Mouse (Mus musculus): ENCODE measurements around the gene Tmem37.

Tmem37 gene

DNA sequence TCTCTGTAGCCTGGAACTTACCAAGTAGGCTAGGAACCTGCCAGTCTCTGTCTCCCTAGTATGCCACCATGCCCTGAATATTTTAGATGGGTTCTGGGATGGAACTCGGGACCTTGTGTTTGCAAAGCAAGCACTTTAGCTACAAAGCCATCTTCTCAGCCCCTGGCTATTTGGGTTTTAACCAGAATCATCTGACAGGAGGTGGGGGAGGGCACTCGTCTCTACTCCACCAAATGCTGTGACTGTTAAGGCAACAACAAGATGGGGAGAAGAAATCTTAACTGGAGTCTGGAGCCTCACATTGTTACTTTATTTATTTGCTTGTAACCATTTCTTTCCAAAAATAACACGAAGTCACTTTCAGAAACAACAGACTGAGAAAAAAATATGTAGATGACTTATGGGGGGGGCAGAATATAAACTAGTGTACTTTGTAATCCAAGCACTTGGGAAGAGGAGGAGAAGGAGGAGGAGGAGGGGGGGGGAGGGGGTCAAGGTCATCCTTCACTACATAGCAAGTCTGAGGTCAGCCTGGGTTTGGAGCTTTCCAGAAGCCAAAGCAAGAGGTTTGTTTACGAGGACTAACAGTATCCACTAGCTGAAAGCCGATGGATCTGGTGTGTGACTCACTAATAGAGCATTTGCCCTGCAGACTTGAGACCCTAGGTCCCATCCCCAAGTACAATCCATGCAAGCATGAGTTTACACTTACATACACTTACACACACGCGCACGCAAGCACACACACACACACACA is 16.0 kb downstream of the Tmem37 start:
- peak; percentile 63 for DNase-seq (ENCODE audit: low spot score)

GRCm38 (mm10) chr1:120057044-120057443 is 16.8 kb downstream of the Tmem37 start:
- DNase-seq (ENCODE audit: low spot score) = no peak

DNA sequence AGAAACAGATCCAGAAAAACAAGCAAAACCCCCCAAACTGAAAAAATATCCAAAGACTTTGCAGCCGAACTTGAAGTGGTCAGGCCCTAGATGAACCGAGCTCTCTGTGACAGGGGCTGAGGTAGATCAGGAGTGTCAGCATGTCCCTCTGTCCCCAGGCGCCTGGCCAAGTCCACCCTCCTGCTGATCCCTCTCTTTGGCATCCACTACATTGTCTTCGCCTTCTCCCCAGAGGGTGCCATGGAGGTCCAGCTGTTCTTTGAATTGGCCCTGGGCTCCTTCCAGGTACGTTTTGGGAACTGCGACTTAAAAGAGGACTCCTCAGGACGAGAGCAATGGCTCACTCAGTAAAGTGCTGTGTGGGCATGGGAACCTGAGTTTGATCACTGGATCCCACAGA is 17.6 kb downstream of the Tmem37 start:
- DNase-seq (ENCODE audit: low spot score) = no peak

DNA sequence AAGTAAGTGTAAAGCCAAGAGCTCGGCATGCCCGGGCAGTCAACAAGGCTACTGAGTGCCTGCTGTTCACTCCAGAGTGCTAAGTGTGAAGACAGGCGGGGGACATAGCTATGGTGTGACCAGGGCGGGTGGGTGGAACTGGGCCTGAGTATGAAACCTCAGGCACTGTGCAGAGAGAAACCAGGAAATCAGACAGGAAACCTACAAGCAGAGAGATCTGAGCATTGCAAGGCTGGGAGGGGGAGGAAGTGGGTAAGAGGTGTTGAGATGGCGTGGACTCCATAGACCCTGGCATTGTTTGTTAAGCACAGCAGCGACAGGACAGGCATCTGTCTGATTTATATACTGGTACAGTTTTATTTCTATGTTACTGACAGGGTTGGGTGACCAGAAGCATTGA is 18.4 kb downstream of the Tmem37 start:
- no peak for DNase-seq (ENCODE audit: low spot score)

DNA sequence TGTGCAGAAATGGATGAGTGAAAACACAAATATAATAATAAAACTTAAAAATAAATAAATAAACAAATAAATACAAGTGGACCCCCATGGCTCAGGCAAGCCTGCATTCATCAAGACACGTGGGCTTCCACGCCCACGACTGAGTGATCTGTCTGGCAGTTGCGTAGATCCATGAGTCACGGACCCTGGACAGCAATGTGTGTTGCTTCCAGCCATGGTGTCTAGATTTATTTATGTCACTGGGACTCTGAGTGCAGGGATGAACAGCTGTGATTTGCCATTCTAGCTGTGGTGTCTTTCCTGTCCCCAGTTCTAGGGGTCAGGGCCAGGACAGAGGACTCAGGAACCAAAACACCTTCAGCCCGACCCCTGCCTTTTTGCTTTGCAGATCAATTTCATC is 18.9 kb downstream of the Tmem37 start:
- DNase-seq (ENCODE audit: low spot score) = no peak

GRCm38 (mm10) chr1:120051070-120051469 is 22.8 kb downstream of the Tmem37 start:
- DNase-seq (ENCODE audit: low spot score) = no peak

DNA sequence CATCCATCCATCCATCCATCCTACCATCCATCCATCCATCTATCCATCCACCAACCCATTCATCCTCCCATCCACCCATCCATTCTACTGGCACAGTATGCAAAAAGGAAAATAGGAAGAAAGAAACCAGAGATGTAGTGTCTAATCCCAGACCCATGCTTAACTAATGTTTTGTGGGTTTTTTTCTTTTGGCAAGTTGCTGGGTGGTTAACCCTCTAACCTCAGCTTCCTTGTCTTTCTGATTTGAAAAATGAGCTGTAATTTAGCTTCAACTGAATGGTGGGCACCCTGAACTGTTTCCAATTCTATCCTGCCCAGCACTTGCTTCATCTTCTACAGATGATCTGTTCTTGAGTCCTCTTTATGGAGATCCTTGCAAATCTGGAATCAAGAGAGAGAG is 26.5 kb downstream of the Tmem37 start:
- no peak for DNase-seq (ENCODE audit: low spot score)

- no peak for DNase-seq (ENCODE audit: low spot score)
Measured at GRCm38 (mm10) chr1:120044584-120044983, 29.3 kb downstream of the Tmem37 start.

- DNase-seq (ENCODE audit: low spot score) = no peak
Measured at GRCm38 (mm10) chr1:120042421-120042820, 31.5 kb downstream of the Tmem37 start.

- DNase-seq (ENCODE audit: low spot score) = no peak
Measured at GRCm38 (mm10) chr1:120038594-120038993, 35.3 kb downstream of the Tmem37 start.

- DNase-seq (ENCODE audit: low spot score) = peak; percentile 75
Measured at GRCm38 (mm10) chr1:120037021-120037683, 36.7 kb downstream of the Tmem37 start.

GRCm38 (mm10) chr1:120035456-120036034 is 38.3 kb downstream of the Tmem37 start:
- no peak for DNase-seq (ENCODE audit: low spot score)

- no peak for DNase-seq (ENCODE audit: low spot score)
Measured at GRCm38 (mm10) chr1:120034793-120035192, 39.1 kb downstream of the Tmem37 start.

GRCm38 (mm10) chr1:120033469-120033854 is 40.4 kb downstream of the Tmem37 start:
- no peak for DNase-seq (ENCODE audit: low spot score)

DNA sequence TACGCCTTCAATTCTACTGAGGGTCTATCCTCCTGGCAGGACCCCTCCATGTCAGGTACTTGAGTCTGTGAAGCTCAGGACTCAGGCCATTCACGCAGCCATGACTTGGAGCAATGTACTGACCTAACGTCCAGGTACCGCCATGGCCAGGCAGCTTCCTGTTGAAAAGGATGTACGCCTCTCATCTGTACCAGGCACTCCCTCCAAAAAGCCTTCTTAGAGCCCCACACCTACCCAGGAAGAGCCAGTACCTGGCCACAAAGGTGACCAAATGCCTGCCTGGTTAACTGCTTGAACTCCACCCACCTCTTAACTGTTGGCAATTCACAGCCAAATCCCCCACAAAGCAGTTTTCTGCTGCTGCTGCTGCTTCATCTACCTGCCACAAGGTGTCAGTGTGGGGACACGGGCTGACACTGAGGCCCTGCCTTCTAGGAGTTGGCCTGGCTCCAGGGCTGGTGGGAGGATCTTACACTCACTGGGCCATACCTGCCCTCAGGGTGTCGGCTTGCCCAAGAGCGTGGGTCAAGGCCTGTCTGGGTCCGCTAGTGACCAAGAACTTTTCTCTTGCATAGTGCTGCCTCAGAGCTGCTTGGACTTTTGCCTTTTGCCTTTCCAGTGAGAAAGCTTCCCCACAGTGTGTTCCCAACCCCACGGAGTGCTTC is 40.9 kb downstream of the Tmem37 start:
- DNase-seq (ENCODE audit: low spot score) = peak; percentile 83

- DNase-seq (ENCODE audit: low spot score) = no peak
Measured at GRCm38 (mm10) chr1:120030474-120030873, 43.4 kb downstream of the Tmem37 start.

DNA sequence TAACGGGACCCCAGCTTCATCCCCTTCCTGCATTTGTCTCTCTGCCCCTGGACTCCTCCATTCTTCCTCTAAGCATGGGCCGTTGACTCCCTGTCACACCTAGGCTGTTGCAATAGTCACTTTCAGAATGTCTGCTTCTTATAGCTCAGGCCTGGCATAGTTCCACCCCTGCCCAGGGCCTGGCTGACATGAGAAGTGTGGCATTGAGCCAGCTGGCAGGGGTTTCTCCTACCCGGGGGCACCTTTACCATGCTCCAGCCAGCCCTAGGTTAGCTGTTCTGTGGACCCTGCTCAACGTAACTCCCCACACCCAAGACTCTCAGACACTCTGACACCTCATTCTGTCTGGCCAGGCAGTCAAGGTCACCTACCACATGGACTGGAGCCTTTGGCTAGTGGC is 46.2 kb downstream of the Tmem37 start:
- DNase-seq (ENCODE audit: low spot score) = no peak

- no peak for DNase-seq (ENCODE audit: low spot score)
Measured at GRCm38 (mm10) chr1:120025050-120025439, 48.8 kb downstream of the Tmem37 start.

- DNase-seq (ENCODE audit: low spot score) = peak; percentile 85
Measured at GRCm38 (mm10) chr1:120024331-120025049, 49.4 kb downstream of the Tmem37 start.

- DNase-seq (ENCODE audit: low spot score) = no peak
Measured at GRCm38 (mm10) chr1:120021951-120022350, 51.9 kb downstream of the Tmem37 start.

DNA sequence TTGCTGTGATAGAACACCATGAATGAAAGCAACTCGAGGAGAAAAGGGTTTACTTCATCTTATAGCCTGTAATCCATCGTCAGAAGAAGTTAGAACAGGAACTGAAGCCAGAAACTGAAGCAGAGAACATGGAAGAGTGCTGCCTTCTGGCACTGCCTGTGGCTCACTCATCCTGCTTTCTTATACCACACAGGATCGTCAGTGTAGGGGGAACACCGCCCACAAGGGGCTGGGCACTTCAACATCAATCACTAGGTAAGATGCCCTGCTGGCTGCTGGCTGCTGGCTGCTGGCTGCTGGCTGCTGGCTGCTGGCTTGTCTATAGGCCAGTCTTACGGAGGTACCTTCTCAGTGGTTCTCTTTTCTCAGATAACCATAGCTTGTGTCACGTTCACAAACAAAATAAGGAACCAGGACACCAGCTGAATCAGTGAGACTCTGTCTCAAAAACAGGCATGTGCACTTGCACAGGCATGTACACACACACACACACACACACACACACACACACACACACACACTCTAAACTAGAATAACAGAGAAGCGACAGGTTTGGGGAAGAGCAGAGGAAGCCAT is 53.5 kb downstream of the Tmem37 start:
- no peak for DNase-seq (ENCODE audit: low spot score)

GRCm38 (mm10) chr1:120019428-120019827 is 54.4 kb downstream of the Tmem37 start:
- DNase-seq (ENCODE audit: low spot score) = no peak
